Mouse (Mus musculus): ENCODE results near the gene Wnt7a. TPM values are rescaled to one million over a fixed set of nuclear protein-coding genes. Genes with fewer than 3 reads are reported as not detected.

Wnt7a gene
- total RNA-seq, 2 experiments from 2014 or later = not detected

- DNase-seq (ENCODE audit: low spot score in 2 of 2) = no peak
Measured at GRCm38 (mm10) chr6:91346071-91346905, 64.9 kb downstream of the Wnt7a start.

DNA sequence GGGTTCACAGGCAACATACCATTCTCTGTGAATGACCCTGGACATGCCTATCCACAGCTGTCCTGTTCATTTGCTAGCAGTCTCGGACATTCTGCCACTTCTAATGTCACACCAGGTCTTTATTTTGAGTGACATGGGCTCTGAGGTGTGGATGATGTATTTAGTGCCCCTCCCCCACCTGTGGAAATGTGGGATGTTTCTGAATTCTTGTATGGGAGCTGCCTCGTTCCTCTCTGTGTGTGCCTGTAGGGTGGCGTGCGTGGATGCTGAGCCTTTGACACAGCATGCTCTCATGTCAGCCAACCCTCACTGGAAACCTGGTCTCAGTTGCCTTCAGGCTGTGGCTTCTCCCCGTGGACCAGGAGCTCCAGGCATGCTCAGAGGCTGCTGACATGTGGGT is 66.1 kb downstream of the Wnt7a start:
- DNase-seq (ENCODE audit: low spot score in 2 of 2) = no peak

- no peak for DNase-seq (ENCODE audit: low spot score in 2 of 2)
Measured at GRCm38 (mm10) chr6:91339612-91340246, 71.4 kb downstream of the Wnt7a start.

GRCm38 (mm10) chr6:91335470-91335869 is 75.7 kb downstream of the Wnt7a start:
- no peak for DNase-seq (ENCODE audit: low spot score in 2 of 2)

- no peak for DNase-seq (ENCODE audit: low spot score in 2 of 2)
Measured at GRCm38 (mm10) chr6:91331886-91332285, 79.3 kb downstream of the Wnt7a start.

- DNase-seq (ENCODE audit: low spot score in 2 of 2) = no peak
Measured at GRCm38 (mm10) chr6:91325556-91325955, 85.6 kb downstream of the Wnt7a start.

GRCm38 (mm10) chr6:91324752-91325151 is 86.4 kb downstream of the Wnt7a start:
- DNase-seq (ENCODE audit: low spot score in 2 of 2) = no peak

- no peak for DNase-seq (ENCODE audit: low spot score in 2 of 2)
Measured at GRCm38 (mm10) chr6:91322001-91322772, 89.0 kb downstream of the Wnt7a start.

Other genes with a start within 250 kb of the Wnt7a start
- gene Fbln2, start 198.9 kb downstream of the Wnt7a start, total RNA-seq (2021) = 100 to 1,000 TPM; 115 to 127 TPM
- 10 to 100 TPM; 11.3 to 11.8 TPM for gene Chchd4, start 62.2 kb upstream of the Wnt7a start, total RNA-seq (2021)
- gene Tmem43, start 62.3 kb upstream of the Wnt7a start, total RNA-seq (2021) = 10 to 100 TPM; 39.1 to 44.9 TPM
- 10 to 100 TPM in 1 of 2 experiments, 1 to 10 TPM in 1; 7.8 to 10.7 TPM for gene Xpc, start 104.5 kb upstream of the Wnt7a start, total RNA-seq (2021)
- gene Lsm3, start 104.6 kb upstream of the Wnt7a start, total RNA-seq (2021) = 10 to 100 TPM; 64.6 to 68.3 TPM

All from gastrocnemius, postnatal 4 days (tissue).